Mouse (Mus musculus) testis, adult 2 months (tissue): ENCODE measurements around the gene Fhit. TPM values are rescaled to one million over a fixed set of nuclear protein-coding genes. Genes with fewer than 3 reads are reported as not detected.
A peak's percentile ranks its signal among the peaks of the same experiment; 100 is the strongest.
"Not testable (repeated sequence)": the region's sequence is repeated elsewhere in the genome, so short reads cannot be mapped to it uniquely, and the experiment has no call there.

Experiments used
- H3K27ac ChIP-seq: fragments of 200-500 bp; 2 replicates; pipeline ENCODE4 v1.5.1; 2012; ENCODE audit warnings: low read depth, low read length; ENCODE audit not compliant: control insufficient read depth, insufficient read depth
- H3K27me3 ChIP-seq: fragments of 200-500 bp; 2 replicates; pipeline ENCODE4 v1.6.1; 2012; ENCODE audit warnings: mild to moderate bottlenecking, low read length, moderate library complexity; ENCODE audit not compliant: control insufficient read depth, insufficient read depth
- H3K36me3 ChIP-seq: fragments of 200-500 bp; 2 replicates; pipeline ENCODE4 v1.6.1; 2012; ENCODE audit warnings: mild to moderate bottlenecking, low read length; ENCODE audit not compliant: control insufficient read depth, insufficient read depth
- H3K4me1 ChIP-seq: fragments of 200-500 bp; 2 replicates; pipeline ENCODE4 v1.6.1; 2012; ENCODE audit warnings: low read length; ENCODE audit not compliant: control insufficient read depth, insufficient read depth
- H3K4me3 ChIP-seq: fragments of 200-500 bp; 2 replicates; pipeline ENCODE4 v1.5.1; 2012; ENCODE audit warnings: low read depth, mild to moderate bottlenecking, low read length, moderate library complexity, mixed read lengths; ENCODE audit not compliant: control insufficient read depth
- CTCF ChIP-seq: fragments of 200-500 bp; IDR thresholded peaks from 2 replicates; pipeline ENCODE4 v1.5.1; 2012; ENCODE audit warnings: low read depth, mild to moderate bottlenecking, inconsistent platforms, low read length, moderate library complexity; ENCODE audit not compliant: control insufficient read depth, insufficient read depth, insufficient replicate concordance
- POLR2A ChIP-seq: fragments of 200-500 bp; IDR thresholded peaks from 2 replicates; pipeline ENCODE4 v1.6.1; 2012; ENCODE audit warnings: low read depth, mild to moderate bottlenecking, inconsistent platforms, low read length, moderate library complexity; ENCODE audit not compliant: control insufficient read depth
- polyA plus RNA-seq: library from polyadenylated mRNA; depleted of rRNA; stranded (reverse); fragments of >200 nt; gene quantifications from 2 replicates; pipeline ENCODE4 v1.2.3, GENCODE M21; 2012

Fhit gene
- polyA plus RNA-seq, 1 experiment: 2.0 TPM

- H3K27me3 ChIP-seq: no peaks in the 10 kb centered on the region
- no peaks in the 10 kb centered on the region for H3K36me3 ChIP-seq
- no peak for TF ChIP-seq CTCF
- TF ChIP-seq POLR2A: no peak
- no peak overlapping the region for H3K27ac ChIP-seq
- no peak overlapping the region for H3K4me3 ChIP-seq
- no peaks in the 10 kb centered on the region for H3K4me1 ChIP-seq
These were observed 383.1 kb downstream of the Fhit start for GRCm38 (mm10) chr14:10778721-10779120.

GRCm38 (mm10) chr14:10754883-10755282 is 407.0 kb downstream of the Fhit start:
- not testable (repeated sequence) for H3K27ac ChIP-seq, H3K4me1 ChIP-seq, H3K36me3 ChIP-seq, H3K4me3 ChIP-seq, H3K27me3 ChIP-seq

GRCm38 (mm10) chr14:10738076-10738475 is 423.8 kb downstream of the Fhit start:
- Histone ChIP-seq H3K4me1 (peaks cover 3% of the 10 kb centered on the region; the same call in 1 of the 2 replicates), H3K27me3 (no peaks in the 10 kb centered on the region), H3K27ac (no peak overlapping the region), H3K4me3 (peak overlapping the region; percentile 63), H3K36me3 (no peaks in the 10 kb centered on the region)
- TF ChIP-seq POLR2A (no peak), CTCF (no peak)

GRCm38 (mm10) chr14:10722525-10722924 is 439.3 kb downstream of the Fhit start:
- Histone ChIP-seq H3K4me3 (no peak overlapping the region), H3K27ac (no peak overlapping the region), H3K4me1 (no peaks in the 10 kb centered on the region), H3K27me3 (no peaks in the 10 kb centered on the region), H3K36me3 (no peaks in the 10 kb centered on the region)
- TF ChIP-seq POLR2A: no peak
- no peak for TF ChIP-seq CTCF

- Histone ChIP-seq H3K27me3 (no peaks in the 10 kb centered on the region), H3K27ac (no peak overlapping the region), H3K4me1 (no peaks in the 10 kb centered on the region), H3K36me3 (no peaks in the 10 kb centered on the region), H3K4me3 (no peak overlapping the region)
- no peak for TF ChIP-seq CTCF
- no peak for TF ChIP-seq POLR2A
These were observed 448.9 kb downstream of the Fhit start for GRCm38 (mm10) chr14:10712916-10713315.

GRCm38 (mm10) chr14:10712522-10712881 is 449.3 kb downstream of the Fhit start:
- no peak overlapping the region for H3K4me3 ChIP-seq
- TF ChIP-seq POLR2A (no peak), CTCF (no peak)
- H3K4me1 ChIP-seq: no peaks in the 10 kb centered on the region
- no peaks in the 10 kb centered on the region for H3K36me3 ChIP-seq
- H3K27ac ChIP-seq: no peak overlapping the region
- H3K27me3 ChIP-seq: no peaks in the 10 kb centered on the region

- no peak overlapping the region for H3K27ac ChIP-seq
- no peaks in the 10 kb centered on the region for H3K36me3 ChIP-seq
- TF ChIP-seq POLR2A: no peak
- no peak for TF ChIP-seq CTCF
- no peaks in the 10 kb centered on the region for H3K4me1 ChIP-seq
- H3K4me3 ChIP-seq: no peak overlapping the region
- no peaks in the 10 kb centered on the region for H3K27me3 ChIP-seq
These were observed 449.9 kb downstream of the Fhit start for GRCm38 (mm10) chr14:10711841-10712521.

GRCm38 (mm10) chr14:10710796-10711311 is 451.0 kb downstream of the Fhit start:
- H3K27me3 ChIP-seq: no peaks in the 10 kb centered on the region
- H3K27ac ChIP-seq: no peak overlapping the region
- no peak overlapping the region for H3K4me3 ChIP-seq
- H3K4me1 ChIP-seq: no peaks in the 10 kb centered on the region
- H3K36me3 ChIP-seq: no peaks in the 10 kb centered on the region
- TF ChIP-seq CTCF: no peak
- TF ChIP-seq POLR2A: no peak
